ENCODE assay signal across 9 mouse cellular contexts in the genomic region with DNA sequence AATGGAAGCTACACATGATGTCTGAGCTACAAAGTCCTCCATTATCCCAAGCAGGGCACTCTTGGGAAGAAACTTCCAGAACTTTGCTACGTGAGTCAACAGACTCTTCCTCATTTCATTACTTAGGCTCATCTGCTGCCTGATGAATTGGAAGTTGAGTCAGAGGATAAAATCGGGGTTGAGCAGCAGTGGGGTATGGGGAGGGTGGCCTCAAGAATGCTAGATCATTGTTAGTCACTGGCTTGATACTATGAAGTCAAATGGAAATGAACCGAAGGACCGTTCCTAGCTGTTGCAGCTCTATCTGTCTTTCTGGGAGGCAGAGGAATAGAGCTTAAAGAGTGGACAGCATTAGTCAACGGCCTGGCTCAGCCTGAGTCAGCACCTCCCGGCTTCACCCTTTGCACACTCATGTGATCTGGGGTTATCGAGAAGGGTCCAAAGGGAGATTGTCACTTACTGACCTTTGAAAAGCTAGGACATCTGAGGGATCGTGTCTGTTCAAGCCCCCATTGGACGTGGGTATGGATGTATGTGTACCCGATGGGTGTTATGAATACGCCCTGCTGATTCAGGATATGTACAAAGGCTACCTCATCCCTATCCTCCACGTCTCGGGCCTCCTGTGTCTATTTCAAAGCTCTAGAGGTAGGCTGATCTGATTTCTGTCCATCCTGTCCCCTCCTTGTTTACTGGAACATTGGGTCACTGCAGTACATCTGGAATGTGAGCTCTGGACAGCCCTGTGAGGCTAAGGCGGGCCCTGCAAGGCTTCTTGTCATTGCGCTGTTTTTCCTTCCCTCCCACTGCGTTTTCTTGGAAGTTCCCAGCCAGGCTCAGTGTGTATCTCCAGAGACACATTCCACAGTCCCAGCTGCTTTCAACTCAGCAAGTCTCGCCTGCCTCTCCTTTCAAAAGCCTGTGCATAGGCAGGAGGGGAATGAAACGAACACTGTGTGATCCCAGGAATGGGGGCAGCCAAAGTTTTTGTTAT.
DNase-seq lines count a peak whose midpoint lies in the region; TF ChIP-seq lines count a peak whose summit lies in the region.
"Had no signal": no experiment of that assay in that cellular context is flagged by ENCODE, and none has a peak within 500 bp of the region (broad histone marks: within the 10 kb centered on the region; RNA-seq: fewer than 3 reads in every experiment).

No protein-coding gene starts in this region.

- H3K4me1 ChIP-seq in testis, adult 2 months (ENCODE audit: control insufficient read depth, insufficient read depth, low read length) = no peaks in the 10 kb centered on the region; the same call in 1 of the 2 replicates
- H3K4me1 ChIP-seq: neural tube, embryonic 12.5 days had no signal

- no peaks in the 10 kb centered on the region for H3K36me3 ChIP-seq in testis, adult 2 months (ENCODE audit: control insufficient read depth, insufficient read depth, low read length)
- H3K36me3 ChIP-seq: neural tube, embryonic 12.5 days had no signal

- H3K27ac ChIP-seq in testis, adult 2 months (ENCODE audit: control insufficient read depth, insufficient read depth, low read depth, low read length) = peak overlapping the region; percentile 46
- H3K27ac ChIP-seq: left cerebral cortex, adult 2 months; neural tube, embryonic 12.5 days had no signal

- DNase-seq in ovary, adult 18-20 months (ENCODE audit: low spot score) = peak; percentile 40
- no peak for DNase-seq in ovary, postnatal 14 days (ENCODE audit: low spot score)
- DNase-seq in gastrocnemius, adult 8-10 months (ENCODE audit: low spot score in 2 of 2) = peak; percentile 61 to 64
- DNase-seq in kidney, postnatal 10 days = peak; percentile 51
- no peak for DNase-seq in c-Kit-positive CD71-positive TER-119-positive erythroid progenitor cells, embryonic 14.5 days (ENCODE audit: low spot score)
- DNase-seq in layer of hippocampus, postnatal 36 days = no peak

- H3K4me3 ChIP-seq in testis, adult 2 months (ENCODE audit: control insufficient read depth, low read depth, low read length) = no peak overlapping the region
- H3K4me3 ChIP-seq: left cerebral cortex, adult 2 months; neural tube, embryonic 12.5 days had no signal

- no peak for TF ChIP-seq CTCF in testis, adult 2 months (IDR thresholded peaks at IDR 0.05; ENCODE audit: control insufficient read depth, insufficient read depth, insufficient replicate concordance, low read depth, low read length)

- no peak for TF ChIP-seq POLR2A in testis, adult 2 months (IDR thresholded peaks at IDR 0.05; ENCODE audit: control insufficient read depth, low read depth, low read length)

- H3K27me3 ChIP-seq in testis, adult 2 months (ENCODE audit: control insufficient read depth, insufficient read depth, low read length) = no peaks in the 10 kb centered on the region
- H3K27me3 ChIP-seq: neural tube, embryonic 12.5 days had no signal

Comparison
In these comparisons a context has a peak if more than half of its experiments do, and no peak if none do; other contexts are left out.
1. DNase-seq: peak in ovary, adult 18-20 months (single experiment), gastrocnemius, adult 8-10 months (2 of 2) and kidney, postnatal 10 days (single experiment); none in ovary, postnatal 14 days (single experiment), c-Kit-positive CD71-positive TER-119-positive erythroid progenitor cells, embryonic 14.5 days (single experiment) and layer of hippocampus, postnatal 36 days (0 of 2).